Mouse (Mus musculus) midbrain, postnatal 0 days (tissue): ENCODE results near the gene Pygo1. TPM values are rescaled to one million over a fixed set of nuclear protein-coding genes. Genes with fewer than 3 reads are reported as not detected.
A peak's percentile ranks its signal among the peaks of the same experiment; 100 is the strongest.

ENCODE experiments used
- ATAC-seq: fragments of 200-750 bp; cut with Nextera tagmentation; 2 replicates; pipeline ENCODE4 v1.8.0; 2017; ENCODE audit warnings: moderate number of reproducible peaks, mild to moderate bottlenecking, moderate TSS enrichment, moderate library complexity; ENCODE audit not compliant: low FRiP score
- DNase-seq: peaks from one replicate; pipeline ENCODE4 v3.0.0-alpha.2; 2015; ENCODE audit warnings: low spot score
- H3K27ac ChIP-seq: fragments of 300-500 bp; sonication (generic); 2 replicates; pipeline ENCODE4 v1.5.1; 2014; ENCODE audit warnings: low read depth, mild to moderate bottlenecking, low read length, mixed read lengths
- H3K27me3 ChIP-seq: fragments of 300-500 bp; sonication (generic); 2 replicates; pipeline ENCODE4 v1.6.1; 2014; ENCODE audit warnings: low read length, control low read depth, mixed read lengths; ENCODE audit not compliant: insufficient read depth
- H3K36me3 ChIP-seq: fragments of 300-500 bp; sonication (generic); 2 replicates; pipeline ENCODE4 v1.6.1; 2014; ENCODE audit warnings: low read length, control low read depth, mixed read lengths; ENCODE audit not compliant: insufficient read depth
- H3K4me1 ChIP-seq: fragments of 300-500 bp; sonication (generic); 2 replicates; pipeline ENCODE4 v1.6.1; 2014; ENCODE audit warnings: mild to moderate bottlenecking, control low read depth, antibody characterized with exemption, low read length, mixed read lengths; ENCODE audit not compliant: insufficient read depth
- H3K4me2 ChIP-seq: fragments of 300-500 bp; sonication (generic); 2 replicates; pipeline ENCODE4 v1.6.1; 2014; ENCODE audit warnings: low read depth, mild to moderate bottlenecking, low read length, mixed read lengths; ENCODE audit not compliant: poor library complexity, severe bottlenecking
- H3K4me3 ChIP-seq: fragments of 300-500 bp; sonication (generic); 2 replicates; pipeline ENCODE4 v1.5.1; 2014; ENCODE audit warnings: low read depth, mild to moderate bottlenecking, low read length, moderate library complexity
- H3K9ac ChIP-seq: fragments of 300-500 bp; sonication (generic); replicated peaks from 2 replicates; pipeline ENCODE4 v1.6.1; 2014; ENCODE audit warnings: mild to moderate bottlenecking, low read length, moderate library complexity, mixed read lengths; ENCODE audit not compliant: poor library complexity, severe bottlenecking
- H3K9me3 ChIP-seq: fragments of 300-500 bp; sonication (generic); 2 replicates; pipeline ENCODE4 v1.6.1; 2016; ENCODE audit warnings: low read length, control low read depth
- CTCF ChIP-seq: IDR thresholded peaks from 2 replicates; pipeline ENCODE4 v1.5.1; 2016; ENCODE audit warnings: antibody characterized with exemption, mild to moderate bottlenecking
- WGBS: fragments of 180-500 bp; shearing (Covaris S2); extraction: QIAGEN DNeasy Blood & Tissue Kit; methylation state at CpG from one replicate; pipeline ENCODE4 v1.1.7; 2014; 5-methylcytosine and 5-hydroxymethylcytosine counted together
- polyA plus RNA-seq: library from polyadenylated mRNA; unstranded; fragments of >200 nt; fragmentation: Nextera tagmentation; extraction: Ambion mirVana; gene quantifications from 2 replicates; pipeline ENCODE4 v1.2.1, GENCODE M21; 2015
- total RNA-seq: library from RNA; depleted of rRNA; stranded (reverse); fragments of >200 nt; gene quantifications from 2 replicates; pipeline ENCODE4 v1.2.3, GENCODE M21; 2014

The Pygo1 gene
- total and polyA plus RNA-seq, 2 experiments from 2014 or later: 9.3 to 40.1 TPM

- Histone ChIP-seq H3K36me3 (no peaks in the 10 kb centered on the region), H3K9me3 (no peaks in the 10 kb centered on the region), H3K4me1 (no peaks in the 10 kb centered on the region), H3K4me3 (no peak overlapping the region), H3K27me3 (no peaks in the 10 kb centered on the region), H3K27ac (no peak overlapping the region), H3K4me2 (no peak overlapping the region), H3K9ac (no peak overlapping the region)
- no peak for ATAC-seq
- no peak for TF ChIP-seq CTCF
- no peak for DNase-seq
Observed at GRCm38 (mm10) chr9:72972984-72973383, 47.5 kb downstream of the Pygo1 start.

- no peak overlapping the region for H3K27ac ChIP-seq
- no peaks in the 10 kb centered on the region for H3K9me3 ChIP-seq
- H3K4me2 ChIP-seq: no peak overlapping the region
- TF ChIP-seq CTCF: no peak
- no peaks in the 10 kb centered on the region for H3K36me3 ChIP-seq
- no peaks in the 10 kb centered on the region for H3K4me1 ChIP-seq
- WGBS: 92% methylated on average over 5 of the region's 5 CpGs
- no peak overlapping the region for H3K9ac ChIP-seq
- H3K27me3 ChIP-seq: no peaks in the 10 kb centered on the region
- ATAC-seq (no peak), DNase-seq (no peak)
- H3K4me3 ChIP-seq: no peak overlapping the region
Observed at GRCm38 (mm10) chr9:72974734-72975133, 49.3 kb downstream of the Pygo1 start.

GRCm38 (mm10) chr9:72975242-72975641 lies 49.8 kb downstream of the Pygo1 start:
- H3K4me1 ChIP-seq: no peaks in the 10 kb centered on the region
- H3K9ac ChIP-seq: no peak overlapping the region
- TF ChIP-seq CTCF: no peak
- H3K27ac ChIP-seq: no peak overlapping the region
- H3K9me3 ChIP-seq: no peaks in the 10 kb centered on the region
- H3K27me3 ChIP-seq: no peaks in the 10 kb centered on the region
- DNase-seq (no peak), ATAC-seq (no peak)
- H3K36me3 ChIP-seq: no peaks in the 10 kb centered on the region
- no peak overlapping the region for H3K4me3 ChIP-seq
- 92% methylated on average over 1 of the region's 1 CpGs for WGBS
- no peak overlapping the region for H3K4me2 ChIP-seq

GRCm38 (mm10) chr9:72983066-72983465 lies 57.6 kb downstream of the Pygo1 start:
- H3K4me2 ChIP-seq: no peak overlapping the region
- no peak overlapping the region for H3K27ac ChIP-seq
- H3K27me3 ChIP-seq: no peaks in the 10 kb centered on the region
- 68% methylated on average over 2 of the region's 2 CpGs for WGBS
- peak; percentile 34 for TF ChIP-seq CTCF
- no peak overlapping the region for H3K9ac ChIP-seq
- no peak for DNase-seq
- H3K4me3 ChIP-seq: no peak overlapping the region
- H3K4me1 ChIP-seq: peaks cover 9% of the 10 kb centered on the region; the same call in 1 of the 2 replicates
- H3K36me3 ChIP-seq: no peaks in the 10 kb centered on the region
- no peak for ATAC-seq
- H3K9me3 ChIP-seq: no peaks in the 10 kb centered on the region

- Histone ChIP-seq H3K4me1 (peaks cover 9% of the 10 kb centered on the region; the same call in 1 of the 2 replicates), H3K36me3 (no peaks in the 10 kb centered on the region), H3K4me3 (peak within 1 kb of the TSS; percentile 67), H3K9ac (peak within 1 kb of the TSS; percentile 71), H3K27ac (peak within 1 kb of the TSS; percentile 82), H3K4me2 (peak within 1 kb of the TSS; percentile 85), H3K27me3 (no peaks in the 10 kb centered on the region), H3K9me3 (no peaks in the 10 kb centered on the region)
- WGBS: under 1% methylated on average over 83 of the region's 88 CpGs
- peak; percentile 98 for DNase-seq
- peak; percentile 46 for TF ChIP-seq CTCF
- peak; percentile 98 for ATAC-seq
Observed at GRCm38 (mm10) chr9:72985250-72986220, 60.1 kb downstream of the Pygo1 start, which contains the start of the genes Ccpg1os and Ccpg1. Gene Ccpg1os, minus strand, starts transcription at chr9:72985382. Gene Ccpg1, plus strand, starts transcription at chr9:72985429.

- TF ChIP-seq CTCF: no peak
- no peak for DNase-seq
- H3K4me1 ChIP-seq: peaks cover 9% of the 10 kb centered on the region; the same call in 1 of the 2 replicates
- no peak overlapping the region for H3K4me3 ChIP-seq
- no peak overlapping the region for H3K4me2 ChIP-seq
- 52% methylated on average over 3 of the region's 3 CpGs for WGBS
- ATAC-seq: no peak
- H3K27me3 ChIP-seq: no peaks in the 10 kb centered on the region
- H3K36me3 ChIP-seq: no peaks in the 10 kb centered on the region
- H3K9me3 ChIP-seq: no peaks in the 10 kb centered on the region
- H3K9ac ChIP-seq: no peak overlapping the region
- H3K27ac ChIP-seq: no peak overlapping the region
Observed at GRCm38 (mm10) chr9:72987703-72988102, 62.3 kb downstream of the Pygo1 start.
